Mouse (Mus musculus) v-Abl transformed pro-B cells (cell line): ENCODE results near the gene Tprkb.
"Not testable (repeated sequence)": the region's sequence is repeated elsewhere in the genome, so short reads cannot be mapped to it uniquely, and the experiment has no call there.

Source experiments
- in situ Hi-C, 2 experiments: fragments of 400-800 bp; cut with MboI; formaldehyde crosslinking; loops; one replicate each; pipeline ENCODE4 v1.15.1; 2025; ENCODE audit not compliant: unreplicated experiment in 2 of 2

Gene Tprkb

DNA sequence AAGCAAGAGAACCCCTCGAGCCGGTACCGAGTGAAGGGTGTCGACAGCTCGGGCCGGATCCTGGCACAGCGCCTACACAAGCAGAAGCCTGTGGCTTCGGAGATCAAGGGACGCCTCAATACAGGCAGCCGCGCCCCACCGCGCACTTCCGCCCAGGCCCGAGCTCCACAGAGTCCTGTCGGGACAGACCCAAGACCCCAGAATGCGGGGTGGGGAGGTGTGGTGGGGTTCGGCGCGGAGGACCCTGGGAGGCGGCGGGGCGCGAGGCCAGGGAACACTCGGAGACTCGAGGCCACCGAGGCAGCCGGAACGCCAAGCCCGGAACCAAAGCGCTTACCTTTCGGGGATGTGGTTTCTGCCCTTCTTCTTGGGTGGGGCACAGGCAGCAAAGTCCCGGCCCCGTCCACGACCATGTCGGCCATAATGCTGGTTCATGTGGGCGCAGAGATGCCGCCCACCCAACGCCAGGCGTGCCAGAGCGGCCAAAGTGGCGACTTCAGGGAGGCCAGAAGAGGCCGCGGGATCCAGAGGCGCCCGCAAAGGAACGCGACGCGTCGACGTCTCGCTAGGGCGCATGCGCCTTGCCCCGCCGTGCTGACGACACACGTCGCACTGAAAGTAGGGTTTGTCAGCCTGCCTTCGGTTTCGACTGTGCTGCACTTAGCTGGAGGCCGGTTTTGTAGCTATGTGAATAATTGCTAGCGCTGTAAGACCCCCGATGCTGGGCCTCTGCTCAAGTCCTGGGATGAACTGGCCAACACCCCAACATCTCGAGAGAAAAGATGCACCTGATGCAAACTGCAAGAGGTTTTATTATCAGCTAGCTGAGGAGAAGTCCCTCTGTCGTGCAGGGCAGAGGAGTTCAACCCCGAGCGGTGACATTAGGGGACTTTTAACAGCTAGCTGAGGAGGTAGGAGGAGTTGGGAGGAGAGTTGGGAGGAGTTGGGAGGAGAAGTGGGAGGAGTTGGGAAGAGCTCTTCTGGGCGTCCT is 49.7 kb downstream of the Tprkb start, which contains the start of gene Dusp11:
Gene Dusp11 (minus strand): TSS at position 567 of the 991 bp plus-strand sequence.
- in situ Hi-C loops, result loop anchor here in 1 of 2 experiments (25.0 kb wide), 2 partner anchors 726 to 1999 kb away; partner anchors contain the start of gene Snrnp27

GRCm38 (mm10) chr6:85966081-85966480 is 54.4 kb downstream of the Tprkb start:
- in situ Hi-C loops, result loop anchor here in 1 of 2 experiments (25.0 kb wide), 2 partner anchors 721 to 2004 kb away; partner anchors contain the start of gene Snrnp27

- in situ Hi-C loops, result loop anchor here in 1 of 2 experiments (25.0 kb wide), 2 partner anchors 721 to 2004 kb away; partner anchors contain the start of gene Snrnp27
These were observed 55.0 kb downstream of the Tprkb start for GRCm38 (mm10) chr6:85966686-85967085.

- in situ Hi-C loops, result loop anchor here in 1 of 2 experiments (5.0 to 25.0 kb wide), 3 partner anchors 33 to 2008 kb away; partner anchors contain the start of gene Snrnp27
These were observed 58.2 kb downstream of the Tprkb start for GRCm38 (mm10) chr6:85969889-85970288.

DNA sequence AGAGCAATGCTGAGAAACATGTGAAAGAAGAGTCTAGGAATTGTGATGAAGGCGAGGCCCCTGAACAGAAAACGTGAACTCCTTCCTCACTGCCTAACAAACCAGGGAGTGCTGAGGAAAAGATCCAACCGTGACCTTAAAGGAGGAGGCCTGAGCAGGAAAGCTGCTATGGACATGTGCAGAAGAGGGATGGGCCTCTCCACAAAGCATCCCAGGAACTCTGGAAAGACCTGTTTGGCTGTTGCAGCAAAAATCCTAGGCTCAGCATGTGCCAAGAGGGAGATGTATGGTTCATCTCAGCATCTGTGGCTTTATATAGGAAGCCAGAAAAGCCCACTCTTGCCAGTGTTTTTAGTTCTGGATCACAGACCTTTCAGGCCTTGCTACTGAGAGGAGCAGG is 61.0 kb downstream of the Tprkb start:
- in situ Hi-C loops, result loop anchor here in 1 of 2 experiments (5.0 to 25.0 kb wide), 3 partner anchors 35 to 2010 kb away; partner anchors contain the start of gene Snrnp27

GRCm38 (mm10) chr6:85973336-85973735 is 61.7 kb downstream of the Tprkb start:
- in situ Hi-C loops, result loop anchor here in 1 of 2 experiments (5.0 to 25.0 kb wide), 3 partner anchors 36 to 2011 kb away; partner anchors contain the start of gene Snrnp27

DNA sequence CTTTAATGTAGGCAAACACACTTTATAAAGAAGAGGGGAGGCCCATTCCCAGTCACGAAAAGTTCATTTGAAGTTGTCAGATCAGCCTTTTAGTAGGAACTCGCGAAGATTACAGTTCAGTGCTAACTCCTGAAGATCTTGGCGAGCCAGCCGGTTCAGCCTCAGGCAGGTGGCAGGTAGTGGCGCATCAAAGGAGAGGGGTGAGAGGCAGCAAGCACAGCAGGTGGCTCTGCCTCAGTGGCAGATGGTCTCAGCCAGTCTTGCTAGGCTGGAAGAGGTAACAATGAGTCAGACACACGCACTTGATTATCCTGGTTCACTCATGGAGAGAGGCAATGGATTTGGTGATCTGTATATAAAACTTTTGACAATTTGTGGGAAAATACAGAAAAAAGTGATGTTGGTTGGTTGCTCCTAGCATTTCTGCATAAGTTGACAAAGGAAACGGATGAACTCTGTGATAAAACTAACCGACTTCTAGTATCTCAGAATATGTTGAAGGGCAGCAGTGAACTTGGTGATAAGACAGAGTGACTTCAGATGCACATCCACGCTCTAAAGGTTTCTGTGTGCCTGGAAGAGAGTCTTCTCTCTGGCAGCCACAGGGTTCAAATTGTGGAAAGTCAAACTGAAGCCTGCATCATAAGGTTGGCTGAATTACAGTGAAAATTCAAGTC is 63.4 kb downstream of the Tprkb start:
- in situ Hi-C loops, result loop anchor here in 1 of 2 experiments (5.0 to 25.0 kb wide), 3 partner anchors 38 to 2013 kb away; partner anchors contain the start of gene Snrnp27

- in situ Hi-C loops, result no loop called here
These were observed 64.1 kb downstream of the Tprkb start for GRCm38 (mm10) chr6:85975761-85976160.

GRCm38 (mm10) chr6:85976242-85976641 is 64.6 kb downstream of the Tprkb start:
- in situ Hi-C loops, result no loop called here

DNA sequence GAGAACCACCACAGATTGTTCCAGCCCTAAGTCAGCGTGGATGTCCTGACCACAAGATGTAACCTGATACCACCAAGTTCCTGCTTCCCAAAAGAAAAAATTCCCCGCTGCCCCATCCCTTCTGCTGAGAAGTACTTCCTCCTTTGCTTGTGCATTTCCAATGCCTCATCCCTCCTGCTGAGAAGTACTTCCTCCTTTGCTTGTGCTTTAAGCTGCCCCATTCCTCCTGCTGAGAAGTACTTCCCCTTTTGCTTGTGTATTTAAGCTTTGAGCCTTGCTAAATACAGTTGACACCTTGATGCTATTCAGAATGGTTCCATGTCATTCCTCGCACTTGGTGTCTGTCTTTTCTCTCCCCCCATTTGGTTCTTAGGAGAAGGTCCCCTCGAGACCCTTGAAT is 67.1 kb downstream of the Tprkb start:
- in situ Hi-C loops, result not testable (repeated sequence)
